Mouse (Mus musculus) embryonic fibroblast, embryonic 13.5 days (primary cell): ENCODE data around the gene Rbfox3. TPM values are rescaled to one million over a fixed set of nuclear protein-coding genes. Genes with fewer than 3 reads are reported as not detected.

Experiments used
- H3K27ac ChIP-seq: 2 replicates; pipeline ENCODE4 v1.5.1; 2012; ENCODE audit warnings: low read length, control low read depth, inconsistent platforms; ENCODE audit not compliant: insufficient read depth
- H3K4me1 ChIP-seq: 2 replicates; pipeline ENCODE4 v1.6.1; 2011; ENCODE audit warnings: low read length; ENCODE audit not compliant: control insufficient read depth, insufficient read depth
- H3K4me3 ChIP-seq: 2 replicates; pipeline ENCODE4 v1.5.1; 2011; ENCODE audit warnings: mild to moderate bottlenecking, control low read depth, low read length; ENCODE audit not compliant: insufficient read depth
- CTCF ChIP-seq: IDR thresholded peaks from 2 replicates; pipeline ENCODE4 v1.5.1; 2011; ENCODE audit warnings: mild to moderate bottlenecking, control low read depth, low read length, moderate library complexity, borderline replicate concordance; ENCODE audit not compliant: insufficient read depth
- POLR2A ChIP-seq: IDR thresholded peaks from 2 replicates; pipeline ENCODE4 v1.6.1; 2011; ENCODE audit warnings: low read depth, mild to moderate bottlenecking, control low read depth, low read length, moderate library complexity
- polyA plus RNA-seq: library from polyadenylated mRNA; stranded (reverse); fragments of >200 nt; gene quantifications from 2 replicates; pipeline ENCODE4 v1.2.4, GENCODE M21; 2011; ENCODE audit warnings: low read depth; ENCODE audit not compliant: missing spikeins, insufficient read length

Rbfox3 gene
- polyA plus RNA-seq, 1 experiment = not detected

- no peaks in the 10 kb centered on the region for H3K4me1 ChIP-seq
- no peak for TF ChIP-seq CTCF
- TF ChIP-seq POLR2A = no peak
- no peak overlapping the region for H3K27ac ChIP-seq
- no peak overlapping the region for H3K4me3 ChIP-seq
Measured at GRCm38 (mm10) chr11:118540411-118541026, 370.9 kb downstream of the Rbfox3 start.

DNA sequence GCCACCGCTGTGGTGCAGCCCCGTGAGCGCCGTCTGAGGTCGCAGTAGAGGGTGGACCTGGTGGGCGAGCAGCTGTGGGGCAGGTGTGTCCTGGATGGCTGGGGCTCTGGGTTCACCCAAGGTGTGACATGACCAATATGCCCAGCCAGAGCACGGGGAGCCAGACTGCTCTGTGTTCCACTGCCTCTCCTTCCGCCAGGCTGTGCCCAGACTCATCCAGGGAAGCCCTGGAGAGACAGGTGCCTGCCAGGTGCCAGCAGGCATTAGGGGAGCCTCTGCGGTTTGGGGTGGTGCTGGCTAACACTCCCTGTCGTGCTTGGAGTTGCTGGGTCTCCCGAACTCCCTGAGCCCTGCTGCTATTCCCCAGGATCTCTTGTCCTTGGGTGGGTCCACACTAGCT is 373.4 kb downstream of the Rbfox3 start:
- Histone ChIP-seq H3K4me1 (no peaks in the 10 kb centered on the region), H3K4me3 (no peak overlapping the region), H3K27ac (no peak overlapping the region)
- no peak for TF ChIP-seq POLR2A
- TF ChIP-seq CTCF = no peak

DNA sequence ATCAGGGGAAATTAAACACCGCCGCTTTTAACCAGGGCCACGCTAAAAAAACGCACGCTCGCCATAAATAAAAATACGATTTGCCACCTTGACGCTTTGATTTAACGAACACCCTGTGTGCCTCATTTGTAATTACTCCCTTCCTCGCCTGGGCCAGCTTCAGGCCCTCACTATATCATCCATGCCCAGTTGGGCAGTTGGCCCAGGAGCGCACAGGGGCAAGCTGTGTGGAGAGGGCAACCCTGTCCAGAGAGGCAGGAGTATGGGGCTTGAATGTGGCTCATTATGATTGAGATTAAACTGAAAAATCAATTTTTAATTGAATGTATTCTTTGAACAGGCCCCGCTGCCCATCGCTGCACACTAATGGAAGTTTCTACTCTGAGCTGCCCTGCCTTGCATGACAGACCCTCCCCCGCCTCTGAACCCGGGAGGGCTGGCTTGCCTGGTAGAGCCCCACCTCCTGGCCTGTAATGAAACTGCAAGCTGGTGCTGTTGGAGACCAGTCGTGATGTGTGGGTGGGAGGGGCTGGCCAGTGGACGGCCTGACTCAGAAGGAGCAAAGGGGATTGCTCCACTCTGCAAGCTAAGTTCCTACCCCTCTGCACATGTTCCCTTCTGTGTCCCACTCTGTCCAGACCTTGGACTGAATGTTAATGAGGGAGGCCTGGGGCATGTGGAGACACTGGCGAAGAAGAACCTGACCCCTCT is 376.9 kb downstream of the Rbfox3 start:
- H3K27ac ChIP-seq = no peak overlapping the region
- TF ChIP-seq POLR2A (no peak), CTCF (no peak)

DNA sequence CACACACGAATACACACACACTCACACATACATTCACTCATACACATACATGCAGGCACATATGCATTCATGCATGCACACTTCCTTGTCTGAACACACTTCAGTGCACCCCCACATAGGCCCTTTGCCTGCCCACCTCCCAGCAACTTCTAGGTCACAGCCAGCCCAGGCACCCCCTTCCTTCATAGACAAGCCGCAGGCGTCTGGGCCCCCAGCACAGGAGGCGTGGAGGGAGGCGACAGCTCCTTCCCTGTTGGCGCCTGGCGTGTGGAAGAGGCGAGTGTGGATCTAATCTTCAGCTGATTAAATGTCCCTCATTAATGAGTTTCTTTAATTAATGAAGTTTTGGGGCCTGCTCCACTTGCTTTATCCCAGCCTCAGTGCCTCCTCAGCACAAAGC is 381.1 kb downstream of the Rbfox3 start:
- Histone ChIP-seq H3K27ac (no peak overlapping the region), H3K4me1 (no peaks in the 10 kb centered on the region), H3K4me3 (no peak overlapping the region)
- TF ChIP-seq POLR2A = no peak
- no peak for TF ChIP-seq CTCF

More for the DNA sequence above, 376.9 kb downstream of the Rbfox3 start:
- Histone ChIP-seq H3K4me3 (no peak overlapping the region), H3K4me1 (no peaks in the 10 kb centered on the region)

- TF ChIP-seq CTCF (no peak), POLR2A (no peak)
- Histone ChIP-seq H3K27ac (no peak overlapping the region), H3K4me1 (no peaks in the 10 kb centered on the region), H3K4me3 (no peak overlapping the region)
Measured at GRCm38 (mm10) chr11:118528761-118529160, 382.6 kb downstream of the Rbfox3 start.

DNA sequence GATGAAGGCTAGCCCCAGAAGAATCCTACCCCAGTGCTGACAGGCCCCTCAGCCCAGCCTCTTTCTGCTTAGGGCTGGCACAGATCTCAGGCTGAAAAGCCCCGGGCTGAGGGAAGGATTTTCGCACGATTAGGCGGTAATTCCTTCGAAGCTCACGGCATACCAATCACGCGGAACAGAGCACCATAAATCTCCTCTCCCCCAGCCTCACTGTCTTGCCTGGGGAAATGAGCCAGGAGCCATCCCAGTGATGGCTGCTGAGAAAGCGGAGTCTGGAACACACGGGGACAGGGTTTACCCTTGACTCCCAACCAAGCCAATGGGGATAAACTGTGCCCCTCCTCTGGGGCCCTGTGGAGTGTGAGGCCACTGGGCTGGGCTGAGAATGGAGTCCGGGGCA is 386.3 kb downstream of the Rbfox3 start:
- no peak overlapping the region for H3K27ac ChIP-seq
- H3K4me3 ChIP-seq = no peak overlapping the region
- H3K4me1 ChIP-seq = no peaks in the 10 kb centered on the region
- no peak for TF ChIP-seq POLR2A
- TF ChIP-seq CTCF = no peak

GRCm38 (mm10) chr11:118523496-118524145 is 387.8 kb downstream of the Rbfox3 start:
- Histone ChIP-seq H3K4me1 (no peaks in the 10 kb centered on the region), H3K4me3 (no peak overlapping the region), H3K27ac (no peak overlapping the region)
- TF ChIP-seq POLR2A (no peak), CTCF (no peak)

DNA sequence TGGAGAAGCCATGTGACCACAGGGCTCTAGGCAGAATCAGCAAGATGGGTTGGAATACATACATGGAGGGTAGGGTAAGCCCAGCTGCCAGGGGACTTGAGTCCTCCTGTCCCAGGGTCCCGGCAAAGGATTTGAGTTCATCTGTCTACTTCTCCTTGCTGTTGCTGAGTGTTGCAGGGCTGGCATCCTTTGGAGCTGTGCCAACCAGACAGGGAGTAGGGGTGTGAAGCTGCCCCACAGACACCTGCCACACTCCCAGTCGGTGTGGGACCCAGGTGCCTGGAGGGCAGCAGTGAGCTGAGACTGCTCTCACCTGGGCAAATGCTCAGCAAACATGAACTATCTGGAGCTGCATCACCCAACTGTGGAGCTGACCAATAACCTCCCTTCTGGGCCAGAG is 390.5 kb downstream of the Rbfox3 start:
- Histone ChIP-seq H3K4me3 (no peak overlapping the region), H3K4me1 (no peaks in the 10 kb centered on the region; the same call in 1 of the 2 replicates), H3K27ac (no peak overlapping the region)
- TF ChIP-seq CTCF = no peak
- no peak for TF ChIP-seq POLR2A

- Histone ChIP-seq H3K4me1 (no peaks in the 10 kb centered on the region; the same call in 1 of the 2 replicates), H3K27ac (no peak overlapping the region), H3K4me3 (no peak overlapping the region)
- TF ChIP-seq POLR2A (no peak), CTCF (no peak)
Measured at GRCm38 (mm10) chr11:118520251-118520650, 391.1 kb downstream of the Rbfox3 start.

DNA sequence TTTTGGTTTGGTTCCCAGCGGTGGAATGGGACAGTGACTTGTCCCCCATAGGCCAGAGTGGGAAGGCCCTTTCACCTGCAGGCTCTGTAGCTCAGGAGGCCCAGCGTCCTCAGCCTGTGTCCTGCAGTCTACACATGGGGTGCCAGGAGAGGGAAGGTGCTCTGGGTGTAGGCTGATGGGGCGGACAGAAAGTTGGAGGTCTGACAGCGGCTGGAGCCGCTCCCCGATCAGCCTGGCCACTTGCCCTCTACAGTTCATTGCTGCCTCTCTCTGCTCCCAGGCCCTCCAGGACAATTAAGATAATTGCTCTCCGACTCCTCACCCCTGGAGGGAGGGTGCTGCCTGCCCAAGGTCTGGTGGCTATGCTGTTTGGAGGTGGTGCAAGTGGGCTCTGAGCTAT is 392.7 kb downstream of the Rbfox3 start:
- TF ChIP-seq POLR2A (no peak), CTCF (no peak)
- Histone ChIP-seq H3K4me3 (no peak overlapping the region), H3K4me1 (no peaks in the 10 kb centered on the region; the same call in 1 of the 2 replicates), H3K27ac (no peak overlapping the region)

DNA sequence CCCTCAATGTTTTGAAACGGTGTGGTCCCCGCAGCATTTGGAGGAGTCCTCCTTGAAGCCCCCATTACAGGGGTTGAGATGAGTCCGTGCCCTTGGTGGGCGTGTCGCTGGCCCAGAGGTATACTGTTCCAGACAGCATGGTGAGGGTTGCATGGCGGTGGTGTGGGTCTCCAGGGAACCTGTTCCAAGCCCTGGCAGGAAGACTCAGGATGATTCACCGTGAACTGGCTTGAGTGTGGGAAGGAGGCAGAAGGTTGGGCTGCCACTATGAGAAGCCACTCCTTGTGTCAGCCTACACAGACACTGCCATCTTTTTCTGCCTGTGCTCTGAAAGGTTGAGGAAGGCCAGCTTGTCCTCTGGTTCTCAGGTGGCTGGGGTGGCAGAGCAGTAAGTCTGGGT is 393.5 kb downstream of the Rbfox3 start:
- H3K4me1 ChIP-seq = no peaks in the 10 kb centered on the region; the same call in 1 of the 2 replicates

More for the DNA sequence above, 393.5 kb downstream of the Rbfox3 start:
- Histone ChIP-seq H3K4me3 (no peak overlapping the region), H3K27ac (no peak overlapping the region)
- no peak for TF ChIP-seq CTCF
- TF ChIP-seq POLR2A = no peak
